Mouse (Mus musculus) forebrain, postnatal 0 days (tissue): ENCODE measurements at regions not wholly inside any gene's neighbourhood (a gene's known extent, or its start where the extent isn't known, plus 50 kb on each side); places are given as distances from the start of the nearest gene placed in this dataset.
A peak's percentile ranks its signal among the peaks of the same experiment; 100 is the strongest.

Source experiments
- ATAC-seq: fragments of 200-750 bp; cut with Nextera tagmentation; 2 replicates; pipeline ENCODE4 v1.8.0; 2017; ENCODE audit warnings: mild to moderate bottlenecking, moderate library complexity
- DNase-seq: peaks from one replicate; pipeline ENCODE4 v3.0.0-alpha.2; 2015
- H3K27ac ChIP-seq: fragments of 300-500 bp; sonication (generic); 2 replicates; pipeline ENCODE4 v1.5.1; 2014; ENCODE audit warnings: low read depth, mild to moderate bottlenecking, antibody characterized with exemption, low read length, moderate library complexity, mixed read lengths
- H3K27me3 ChIP-seq: fragments of 300-500 bp; sonication (generic); 2 replicates; pipeline ENCODE4 v1.6.1; 2014; ENCODE audit warnings: mild to moderate bottlenecking, low read length, mixed read lengths; ENCODE audit not compliant: insufficient read depth
- H3K36me3 ChIP-seq: fragments of 300-500 bp; sonication (generic); 2 replicates; pipeline ENCODE4 v1.6.1; 2014; ENCODE audit warnings: mild to moderate bottlenecking, moderate library complexity; ENCODE audit not compliant: insufficient read depth
- H3K4me1 ChIP-seq: fragments of 300-500 bp; sonication (generic); 2 replicates; pipeline ENCODE4 v1.6.1; 2014; ENCODE audit warnings: antibody characterized with exemption; ENCODE audit not compliant: insufficient read depth
- H3K4me2 ChIP-seq: fragments of 300-500 bp; sonication (generic); 2 replicates; pipeline ENCODE4 v1.6.1; 2014; ENCODE audit warnings: low read depth, mild to moderate bottlenecking, moderate library complexity
- H3K4me3 ChIP-seq: fragments of 300-500 bp; sonication (generic); 2 replicates; pipeline ENCODE4 v1.5.1; 2014; ENCODE audit warnings: low read depth, low read length, mixed read lengths
- H3K9ac ChIP-seq: fragments of 300-500 bp; sonication (generic); 2 replicates; pipeline ENCODE4 v1.6.1; 2014; ENCODE audit warnings: mild to moderate bottlenecking
- H3K9me3 ChIP-seq: fragments of 300-500 bp; sonication (generic); 2 replicates; pipeline ENCODE4 v1.6.1; 2016; ENCODE audit warnings: low read length
- CTCF ChIP-seq: sonication (generic); IDR thresholded peaks from 2 replicates; pipeline ENCODE4 v1.5.1; 2016; ENCODE audit warnings: antibody characterized with exemption, control low read depth, low read depth
- WGBS: fragments of 180-500 bp; shearing (Covaris S2); extraction: QIAGEN DNeasy Blood & Tissue Kit; methylation state at CpG from one replicate; pipeline ENCODE4 v1.1.7; 2014; 5-methylcytosine and 5-hydroxymethylcytosine counted together

DNA sequence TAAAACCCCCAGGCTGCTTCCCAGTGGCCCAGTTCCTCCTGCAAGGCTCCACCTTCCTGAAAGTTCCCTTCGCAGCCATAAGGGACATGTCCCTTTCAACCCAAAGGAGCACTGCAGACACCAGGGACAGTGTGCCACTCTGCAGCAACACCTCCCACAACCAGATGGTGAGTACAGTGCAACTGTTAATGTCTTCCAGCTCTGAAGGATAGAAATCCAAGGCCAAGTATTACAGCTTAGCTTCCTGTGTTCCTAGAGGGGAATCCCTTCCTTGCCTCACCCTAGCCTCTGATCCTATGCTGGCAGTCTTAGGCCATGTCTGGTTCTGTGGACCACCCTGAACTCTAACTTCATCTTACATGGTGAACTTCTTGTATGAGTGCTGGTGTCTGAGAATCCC is 187.2 kb downstream of the Satb1 start:
- no peak for ATAC-seq
- 95% methylated on average over 1 of the region's 1 CpGs for WGBS

DNA sequence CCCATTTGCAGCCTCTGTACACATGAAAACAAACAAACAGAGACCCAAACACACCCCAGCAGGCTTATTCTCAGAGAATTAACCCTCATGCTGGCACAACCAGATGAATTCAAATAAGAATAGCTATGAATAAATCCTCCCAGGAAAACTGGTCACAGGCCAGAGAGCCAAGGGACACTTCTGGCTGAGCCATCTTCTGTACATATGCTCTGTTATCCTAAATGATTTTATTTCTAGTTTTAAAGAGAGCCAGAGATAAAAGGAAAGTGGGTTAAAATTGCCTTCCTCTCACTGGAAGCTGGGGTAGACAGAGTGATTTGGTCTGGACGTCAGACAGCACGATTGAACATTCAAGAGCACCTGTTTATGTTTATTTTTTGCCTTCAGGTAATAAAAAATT is 190.4 kb downstream of the Satb1 start:
- no peak for ATAC-seq
- 69% methylated on average over 2 of the region's 2 CpGs for WGBS
- no peak overlapping the region for H3K4me2 ChIP-seq

More for the DNA sequence above, 187.2 kb downstream of the Satb1 start:
- Histone ChIP-seq H3K9me3 (no peaks in the 10 kb centered on the region), H3K27ac (no peak overlapping the region), H3K4me2 (no peak overlapping the region), H3K27me3 (no peaks in the 10 kb centered on the region), H3K4me1 (no peaks in the 10 kb centered on the region), H3K4me3 (no peak overlapping the region), H3K9ac (no peak overlapping the region), H3K36me3 (no peaks in the 10 kb centered on the region)
- TF ChIP-seq CTCF, result no peak
- no peak for DNase-seq

GRCm38 (mm10) chr17:51635913-51636312 is 197.2 kb downstream of the Satb1 start:
- Histone ChIP-seq H3K4me2 (no peak overlapping the region), H3K36me3 (no peaks in the 10 kb centered on the region), H3K27me3 (no peaks in the 10 kb centered on the region), H3K4me3 (no peak overlapping the region), H3K9ac (no peak overlapping the region), H3K9me3 (no peaks in the 10 kb centered on the region), H3K4me1 (no peaks in the 10 kb centered on the region), H3K27ac (no peak overlapping the region)
- WGBS, result 78% methylated on average over 4 of the region's 4 CpGs
- TF ChIP-seq CTCF, result no peak
- DNase-seq (peak; percentile 37), ATAC-seq (no peak; the same call in 1 of the 2 replicates)

More for the DNA sequence above, 190.4 kb downstream of the Satb1 start:
- Histone ChIP-seq H3K9ac (no peak overlapping the region), H3K27me3 (no peaks in the 10 kb centered on the region), H3K4me3 (no peak overlapping the region), H3K27ac (no peak overlapping the region), H3K4me1 (no peaks in the 10 kb centered on the region), H3K36me3 (no peaks in the 10 kb centered on the region), H3K9me3 (no peaks in the 10 kb centered on the region)
- no peak for DNase-seq
- TF ChIP-seq CTCF, result no peak

GRCm38 (mm10) chr17:51631574-51631973 is 201.5 kb downstream of the Satb1 start:
- no peaks in the 10 kb centered on the region for H3K27me3 ChIP-seq
- H3K4me1 ChIP-seq, result no peaks in the 10 kb centered on the region
- no peak overlapping the region for H3K9ac ChIP-seq
- no peak overlapping the region for H3K27ac ChIP-seq
- no peak overlapping the region for H3K4me2 ChIP-seq
- no peak overlapping the region for H3K4me3 ChIP-seq
- ATAC-seq (no peak), DNase-seq (no peak)
- no peaks in the 10 kb centered on the region for H3K9me3 ChIP-seq
- 58% methylated on average over 2 of the region's 2 CpGs for WGBS
- H3K36me3 ChIP-seq, result no peaks in the 10 kb centered on the region
- no peak for TF ChIP-seq CTCF

DNA sequence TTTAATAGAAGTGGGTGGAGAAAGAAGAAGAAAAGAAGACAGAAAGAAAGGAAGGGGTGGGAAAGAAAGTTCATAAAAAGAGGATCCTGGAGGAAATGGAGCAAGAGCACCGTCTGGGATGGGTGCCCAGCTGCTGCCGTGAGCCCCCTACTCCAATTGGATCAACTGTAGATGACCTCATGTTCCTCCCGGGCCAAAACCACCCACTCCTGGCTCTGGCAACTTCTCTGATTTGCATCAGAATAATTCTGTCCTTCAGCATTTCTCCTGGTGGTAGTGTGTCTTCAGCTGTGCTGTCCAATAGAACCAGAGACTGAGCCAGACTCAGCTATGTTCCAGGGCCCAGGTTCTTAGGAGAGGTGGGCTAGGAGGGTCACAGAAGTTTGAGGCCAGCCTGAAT is 212.6 kb downstream of the Satb1 start:
- H3K4me1 ChIP-seq, result no peaks in the 10 kb centered on the region
- no peak overlapping the region for H3K27ac ChIP-seq
- no peaks in the 10 kb centered on the region for H3K9me3 ChIP-seq
- no peak overlapping the region for H3K9ac ChIP-seq
- TF ChIP-seq CTCF, result no peak
- peak; percentile 81 for ATAC-seq
- H3K27me3 ChIP-seq, result no peaks in the 10 kb centered on the region
- no peak overlapping the region for H3K4me2 ChIP-seq
- DNase-seq, result peak; percentile 49
- whole genome bisulfite sequencing, result 24% methylated on average over 3 of the region's 3 CpGs
- H3K4me3 ChIP-seq, result no peak overlapping the region
- H3K36me3 ChIP-seq, result no peaks in the 10 kb centered on the region

DNA sequence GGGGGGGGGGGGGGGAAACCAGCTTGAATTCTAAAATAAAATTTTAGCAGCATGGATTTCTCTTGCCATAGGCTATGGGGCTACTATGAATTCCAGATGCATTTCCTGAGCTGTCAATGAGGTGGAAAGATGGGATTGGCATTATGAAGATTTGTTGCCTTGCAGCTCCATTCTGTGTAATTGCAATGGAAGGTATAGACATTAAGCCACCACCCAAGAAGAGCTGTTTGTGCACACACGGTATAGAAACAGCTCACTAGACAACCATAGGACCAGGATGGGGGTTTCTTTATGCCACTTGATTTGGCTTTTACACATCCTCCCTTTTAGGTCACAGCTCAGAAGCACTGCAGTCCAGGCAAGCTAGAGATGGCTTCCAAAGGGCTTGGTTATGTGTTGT is 247.8 kb downstream of the Satb1 start:
- ATAC-seq (0 out of 2 replicates have a peak, but pooled peaks have one; percentile 2), DNase-seq (no peak)
- H3K27ac ChIP-seq, result no peak overlapping the region

GRCm38 (mm10) chr17:51583984-51584880 is 248.9 kb downstream of the Satb1 start:
- Histone ChIP-seq H3K27me3 (no peaks in the 10 kb centered on the region), H3K4me3 (peak overlapping the region; percentile 12; the same call in 1 of the 2 replicates), H3K9me3 (no peaks in the 10 kb centered on the region), H3K4me2 (peak overlapping the region; percentile 26), H3K36me3 (no peaks in the 10 kb centered on the region), H3K9ac (peak overlapping the region; percentile 33), H3K4me1 (0 out of 2 replicates have a peak, but pooled peaks cover 7% of the 10 kb centered on the region), H3K27ac (peak overlapping the region; percentile 50; the same call in 1 of the 2 replicates)
- TF ChIP-seq CTCF, result no peak
- ATAC-seq, result peak; percentile 59
- DNase-seq, result peak; percentile 46
- WGBS, result 25% methylated on average over 19 of the region's 19 CpGs

More for the DNA sequence above, 247.8 kb downstream of the Satb1 start:
- TF ChIP-seq CTCF, result no peak
- Histone ChIP-seq H3K27me3 (no peaks in the 10 kb centered on the region), H3K4me1 (0 out of 2 replicates have a peak, but pooled peaks cover 7% of the 10 kb centered on the region), H3K4me2 (no peak overlapping the region), H3K9me3 (no peaks in the 10 kb centered on the region), H3K36me3 (no peaks in the 10 kb centered on the region), H3K9ac (no peak overlapping the region), H3K4me3 (no peak overlapping the region)
- 76% methylated on average over 1 of the region's 1 CpGs for WGBS
